Mouse (Mus musculus) layer of hippocampus, postnatal 36 days (tissue): ENCODE measurements around the gene Pskh1. TPM values are rescaled to one million over a fixed set of nuclear protein-coding genes. Genes with fewer than 3 reads are reported as not detected.

Source experiments
- DNase-seq, 2 experiments: peaks; one replicate each; pipeline ENCODE4 v3.0.0; 2022
- microRNA-seq, 2 experiments: library from miRNA; unstranded; fragments of <30 nt; microRNA quantifications; one replicate each; pipeline ENCODE4 v1.2.0; 2021
- total RNA-seq, 2 experiments: library from RNA; stranded (reverse); gene quantifications; 2 replicates each; pipeline ENCODE4 v1.2.3; 2021

Gene Pskh1
- total RNA-seq, 2 experiments from 2014 or later, result 7.7 to 8.3 TPM

- DNase-seq, result no peak
Observed at GRCm38 (mm10) chr8:105961101-105961500, 60.9 kb downstream of the Pskh1 start.

DNA sequence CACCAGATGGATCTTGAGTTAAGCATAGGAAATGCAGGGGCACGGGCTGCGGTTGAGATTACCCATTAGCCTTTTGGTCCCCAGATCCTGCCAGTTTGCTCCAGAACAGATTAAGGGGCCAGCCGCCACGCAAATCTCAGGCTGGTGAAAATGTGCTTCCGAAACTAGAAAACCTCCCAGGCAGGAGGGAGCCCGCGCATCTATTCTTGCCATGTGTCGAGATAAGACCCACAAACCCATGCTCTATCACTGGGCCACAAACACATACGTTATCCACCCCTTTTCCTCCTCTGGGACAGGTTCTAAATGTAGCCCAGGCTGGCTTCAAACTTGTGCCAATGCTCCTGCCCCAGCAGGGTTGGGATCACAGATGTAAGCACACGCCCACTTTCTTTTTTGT is 61.3 kb downstream of the Pskh1 start:
- no peak for DNase-seq

- no peak for DNase-seq
Observed at GRCm38 (mm10) chr8:105964506-105965265, 64.4 kb downstream of the Pskh1 start.

GRCm38 (mm10) chr8:105965266-105965904 is 65.1 kb downstream of the Pskh1 start:
- peak in 1 of 2 experiments; percentile 24 for DNase-seq

DNA sequence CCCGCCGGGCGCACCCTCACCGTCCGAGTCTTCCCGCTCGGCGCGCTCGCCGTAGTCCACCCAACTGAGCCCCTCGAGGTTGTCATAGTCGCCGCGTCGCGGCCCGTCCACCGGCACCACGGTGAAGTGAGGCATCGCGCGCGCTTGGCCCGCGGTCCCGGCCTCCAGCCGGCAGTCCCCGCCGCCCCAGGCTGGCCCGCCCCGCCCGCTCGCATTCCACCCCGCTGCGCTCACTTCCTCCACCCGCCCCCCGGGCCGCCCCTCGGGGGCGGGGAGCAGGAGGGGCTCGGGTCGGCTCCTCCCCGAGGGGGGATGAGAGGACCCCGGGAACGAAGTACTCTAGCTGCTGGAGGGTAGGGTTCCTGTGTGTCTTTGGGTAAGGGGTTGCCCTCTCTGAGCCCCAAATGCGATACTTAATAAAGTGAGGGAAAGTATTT is 65.7 kb downstream of the Pskh1 start, which contains the start of gene Slc12a4:
Gene Slc12a4, minus strand, starts transcription at position 193 of the 437 bp plus-strand sequence.
- DNase-seq, result peak; percentile 40 to 42

- DNase-seq, result no peak
Observed at GRCm38 (mm10) chr8:105966692-105967311, 66.6 kb downstream of the Pskh1 start.

- no peak for DNase-seq
Observed at GRCm38 (mm10) chr8:105969367-105969766, 69.1 kb downstream of the Pskh1 start.

DNA sequence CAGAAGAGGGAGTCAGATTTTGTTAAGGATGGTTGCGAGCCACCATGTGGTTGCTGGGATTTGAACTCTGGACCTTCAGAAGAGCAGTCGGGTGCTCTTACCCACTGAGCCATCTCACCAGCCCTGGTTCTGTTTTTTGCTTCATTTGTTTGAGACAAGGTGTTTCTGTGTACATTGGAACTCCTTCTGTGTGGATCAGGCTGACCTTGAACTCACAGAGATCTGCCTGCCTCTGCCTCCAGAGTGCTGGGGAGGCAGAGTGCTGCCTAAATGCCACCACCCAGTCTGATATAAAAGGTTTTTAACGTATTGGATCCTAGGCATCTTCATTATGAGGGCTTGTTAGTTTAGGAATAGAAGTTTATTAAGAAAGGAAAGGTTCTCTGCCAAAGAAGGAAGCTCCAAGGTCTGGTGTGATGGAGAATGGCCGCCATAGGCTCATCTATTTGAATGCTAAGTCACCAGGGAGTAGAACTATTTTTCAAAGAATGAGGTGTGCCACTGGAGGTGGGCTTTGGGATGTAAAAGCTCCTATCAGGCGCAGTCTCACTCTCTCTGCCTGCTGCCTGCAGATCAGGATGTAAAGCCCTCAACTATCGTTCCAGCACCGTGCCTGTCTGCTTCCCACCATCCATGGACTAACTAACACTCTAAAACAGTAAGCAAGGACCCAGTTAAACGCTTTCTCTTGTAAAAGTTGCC is 70.9 kb downstream of the Pskh1 start:
- DNase-seq, result no peak

- DNase-seq, result no peak
Observed at GRCm38 (mm10) chr8:105975363-105975762, 75.1 kb downstream of the Pskh1 start.

DNA sequence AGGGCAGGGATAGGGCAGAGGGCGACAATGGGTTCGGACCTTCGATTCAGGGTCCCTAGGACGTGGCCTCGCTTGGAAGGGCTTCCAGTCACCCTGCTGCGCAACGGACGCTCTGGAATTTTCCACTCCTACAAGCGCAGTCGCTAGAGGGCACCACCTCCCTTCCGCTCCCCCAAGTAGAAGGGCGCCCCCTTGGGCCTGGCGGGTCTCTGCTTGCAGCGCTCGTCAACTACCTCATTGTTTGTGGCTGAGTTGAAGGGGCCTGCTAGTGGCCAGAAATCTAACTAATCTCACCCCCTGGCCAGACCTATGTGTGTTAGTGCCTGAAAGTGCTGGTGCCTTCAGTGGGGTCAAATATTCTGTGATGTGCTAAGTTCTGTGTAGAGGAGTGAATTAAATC is 79.1 kb downstream of the Pskh1 start, which contains the start of gene Dpep3:
Gene Dpep3, minus strand, starts transcription at position 105 of the 400 bp plus-strand sequence.
- DNase-seq, result no peak

GRCm38 (mm10) chr8:105981146-105981545 is 80.9 kb downstream of the Pskh1 start:
- no peak for DNase-seq

Small RNA genes within 50 kb of the gene (microRNA-seq; reads per million reads assigned to microRNA genes)
- gene Mir7074, result 0 to 0.21 reads per million in 2 experiments

Other genes with a start within 250 kb of the Pskh1 start
- 10 to 100 TPM; 69.3 to 72.7 TPM for gene Carmil2, start 214.2 kb upstream of the Pskh1 start, total RNA-seq
- gene Acd, start 199.3 kb upstream of the Pskh1 start, total RNA-seq, result 10 to 100 TPM; 37.1 to 38.7 TPM
- gene Pard6a, start 199.3 kb upstream of the Pskh1 start, total RNA-seq, result 10 to 100 TPM; 29.1 to 36.3 TPM
- gene 4933405L10Rik, start 192.8 kb upstream of the Pskh1 start, total RNA-seq, result not detected
- 1 to 10 TPM; 9.0 to 9.4 TPM for gene Enkd1, start 192.2 kb upstream of the Pskh1 start, total RNA-seq
- 10 to 100 TPM; 21.9 to 22.5 TPM for gene Gfod2, start 141.8 kb upstream of the Pskh1 start, total RNA-seq
- gene Ranbp10, start 73.1 kb upstream of the Pskh1 start, total RNA-seq, result 10 to 100 TPM; 24.4 to 27.6 TPM
- gene Tsnaxip1, start 72.7 kb upstream of the Pskh1 start, total RNA-seq, result under 1 TPM in 1 of 2 experiments, not detected in 1; 0.22 TPM
- gene Cenpt, start 47.2 kb upstream of the Pskh1 start, total RNA-seq, result 10 to 100 TPM; 14.2 to 15.2 TPM
- 10 to 100 TPM; 42.2 to 42.3 TPM for gene Thap11, start 45.3 kb upstream of the Pskh1 start, total RNA-seq
- gene Nutf2, start 39.9 kb upstream of the Pskh1 start, total RNA-seq, result 10 to 100 TPM; 27.6 to 36.3 TPM
- gene Edc4, start 19.6 kb upstream of the Pskh1 start, total RNA-seq, result 10 to 100 TPM; 59.2 to 68.2 TPM
- 1 to 10 TPM in 1 of 2 experiments, under 1 TPM in 1; 1.00 to 3.0 TPM for gene Nrn1l, start 6.9 kb upstream of the Pskh1 start, total RNA-seq
- gene Ctrl, start 33.4 kb downstream of the Pskh1 start, total RNA-seq, result 1 to 10 TPM; 1.6 TPM
- gene Psmb10, start 38.0 kb downstream of the Pskh1 start, total RNA-seq, result 10 to 100 TPM; 57.0 to 69.0 TPM
- 10 to 100 TPM; 41.7 to 45.8 TPM for gene Lcat, start 42.9 kb downstream of the Pskh1 start, total RNA-seq
- gene Slc12a4, start 65.7 kb downstream of the Pskh1 start, total RNA-seq, result 10 to 100 TPM; 20.5 to 20.7 TPM
- gene Dpep3, start 79.0 kb downstream of the Pskh1 start, total RNA-seq, result not detected
- gene Dus2, start 90.9 kb downstream of the Pskh1 start, total RNA-seq, result 10 to 100 TPM; 18.9 to 22.6 TPM
- under 1 TPM in 1 of 2 experiments, not detected in 1; 0.32 TPM for gene Dpep2nb, start 105.5 kb downstream of the Pskh1 start, total RNA-seq
- 10 to 100 TPM; 11.5 to 14.6 TPM for gene Ddx28, start 111.4 kb downstream of the Pskh1 start, total RNA-seq
- gene Nfatc3, start 158.4 kb downstream of the Pskh1 start, total RNA-seq, result 10 to 100 TPM; 11.1 to 11.9 TPM
- not detected for gene Esrp2, start 236.5 kb downstream of the Pskh1 start, total RNA-seq
- 10 to 100 TPM; 23.8 to 26.0 TPM for gene Pla2g15, start 250.0 kb downstream of the Pskh1 start, total RNA-seq